Mouse (Mus musculus) heart, adult 8-10 months (tissue): Measurements from ENCODE around the gene Zbtb33. TPM values are rescaled to one million over a fixed set of nuclear protein-coding genes. Genes with fewer than 3 reads are reported as not detected.

Source experiments
- DNase-seq: peaks from one replicate; pipeline ENCODE4 v3.0.0; 2022; ENCODE audit warnings: low spot score
- total RNA-seq, 4 experiments: library from RNA; stranded (reverse); gene quantifications; 2 replicates each; pipeline ENCODE4 v1.2.4; 2022

Zbtb33 gene
- 10 to 100 TPM in 2 of 4 experiments, 1 to 10 TPM in 2; 8.6 to 10.7 (median 10.1) TPM for total RNA-seq

GRCm38 (mm10) chrX:38189552-38190457 lies at the start of gene Zbtb33:
Gene Zbtb33, plus strand, starts transcription at chrX:38189793.
- peak; percentile 81 for DNase-seq

GRCm38 (mm10) chrX:38159097-38159496 lies 30.5 kb upstream of the Zbtb33 start:
- no peak for DNase-seq

GRCm38 (mm10) chrX:38165315-38165714 lies 24.3 kb upstream of the Zbtb33 start:
- DNase-seq = no peak

- no peak for DNase-seq
Observed at GRCm38 (mm10) chrX:38166064-38166463, 23.5 kb upstream of the Zbtb33 start.

GRCm38 (mm10) chrX:38166592-38166991 lies 23.0 kb upstream of the Zbtb33 start:
- DNase-seq = no peak

- DNase-seq = peak; percentile 59
Observed at GRCm38 (mm10) chrX:38179891-38180310, 9.7 kb upstream of the Zbtb33 start.

- DNase-seq = no peak
Observed at GRCm38 (mm10) chrX:38180656-38181607, 8.7 kb upstream of the Zbtb33 start.

- no peak for DNase-seq
Observed at GRCm38 (mm10) chrX:38181608-38182258, 7.9 kb upstream of the Zbtb33 start.

GRCm38 (mm10) chrX:38185520-38185919 lies 4.1 kb upstream of the Zbtb33 start:
- DNase-seq = no peak

- DNase-seq = no peak
Observed at GRCm38 (mm10) chrX:38190458-38190764, 818 bp downstream of the Zbtb33 start.

- no peak for DNase-seq
Observed at GRCm38 (mm10) chrX:38201816-38202215, 12.2 kb downstream of the Zbtb33 start.

- no peak for DNase-seq
Observed at GRCm38 (mm10) chrX:38207392-38207791, 17.8 kb downstream of the Zbtb33 start.

GRCm38 (mm10) chrX:38216986-38217675 lies 27.5 kb downstream of the Zbtb33 start:
- DNase-seq = no peak

- DNase-seq = no peak
Observed at GRCm38 (mm10) chrX:38217676-38217991, 28.0 kb downstream of the Zbtb33 start.

GRCm38 (mm10) chrX:38222757-38223156 lies 33.2 kb downstream of the Zbtb33 start:
- no peak for DNase-seq

- no peak for DNase-seq
Observed at GRCm38 (mm10) chrX:38229888-38230287, 40.3 kb downstream of the Zbtb33 start.

GRCm38 (mm10) chrX:38237731-38238130 lies 48.1 kb downstream of the Zbtb33 start:
- no peak for DNase-seq
